ENCODE assay signal across 19 mouse cellular contexts in genomic region chr12:52146639-52147038, GRCm38 (mm10).
"Had no signal": no experiment of that assay in that cellular context is flagged by ENCODE, and none has a peak within 500 bp of the region (broad histone marks: within the 10 kb centered on the region; RNA-seq: fewer than 3 reads in every experiment).

No protein-coding gene starts in this region.

- H3K4me2 ChIP-seq: limb, embryonic 12.5 days; limb, embryonic 15.5 days; lung, embryonic 14.5 days; midbrain, embryonic 11.5 days; stomach, embryonic 15.5 days had no signal

- H3K9ac ChIP-seq: limb, embryonic 12.5 days; limb, embryonic 15.5 days; lung, embryonic 14.5 days; stomach, embryonic 15.5 days had no signal

- DNase-seq: kidney, adult 18-20 months; kidney, adult 9 months; kidney, postnatal 14 days; kidney, postnatal 4 days; lung, embryonic 14.5 days; midbrain, embryonic 14.5 days; right cerebral cortex, postnatal 14 days; right cerebral cortex, postnatal 4 days; thymus, postnatal 25 days had no signal

- H3K4me3 ChIP-seq: left cerebral cortex, adult 2 months; limb, embryonic 12.5 days; limb, embryonic 15.5 days; megakaryocyte, embryonic 14.5 days; stomach, embryonic 15.5 days had no signal

- H3K27me3 ChIP-seq: limb, embryonic 12.5 days; limb, embryonic 15.5 days; megakaryocyte, embryonic 14.5 days; stomach, embryonic 15.5 days had no signal

- H3K27ac ChIP-seq: left cerebral cortex, adult 2 months; limb, embryonic 12.5 days; limb, embryonic 15.5 days; macrophage; stomach, embryonic 15.5 days had no signal

- ATAC-seq: inflammation-experienced regulatory T-cells, adult 6 months; intestine, embryonic 16.5 days; lung, postnatal 0 days had no signal

- H3K36me3 ChIP-seq: stomach, embryonic 15.5 days had no signal

- H3K9me3 ChIP-seq: limb, embryonic 15.5 days; stomach, embryonic 15.5 days had no signal

- H3K4me1 ChIP-seq: limb, embryonic 12.5 days; limb, embryonic 15.5 days; stomach, embryonic 15.5 days had no signal
